Mouse (Mus musculus) monocyte, adult 2 months (primary cell): ENCODE measurements around the gene Irx5.
A peak's percentile ranks its signal among the peaks of the same experiment; 100 is the strongest.

Experiments used
- DNase-seq, 2 experiments: peaks; one replicate each; pipeline ENCODE4 v3.0.0; 2022; ENCODE audit warnings: low spot score in 2 of 2, low read depth in 1 of 2

Gene Irx5

DNA sequence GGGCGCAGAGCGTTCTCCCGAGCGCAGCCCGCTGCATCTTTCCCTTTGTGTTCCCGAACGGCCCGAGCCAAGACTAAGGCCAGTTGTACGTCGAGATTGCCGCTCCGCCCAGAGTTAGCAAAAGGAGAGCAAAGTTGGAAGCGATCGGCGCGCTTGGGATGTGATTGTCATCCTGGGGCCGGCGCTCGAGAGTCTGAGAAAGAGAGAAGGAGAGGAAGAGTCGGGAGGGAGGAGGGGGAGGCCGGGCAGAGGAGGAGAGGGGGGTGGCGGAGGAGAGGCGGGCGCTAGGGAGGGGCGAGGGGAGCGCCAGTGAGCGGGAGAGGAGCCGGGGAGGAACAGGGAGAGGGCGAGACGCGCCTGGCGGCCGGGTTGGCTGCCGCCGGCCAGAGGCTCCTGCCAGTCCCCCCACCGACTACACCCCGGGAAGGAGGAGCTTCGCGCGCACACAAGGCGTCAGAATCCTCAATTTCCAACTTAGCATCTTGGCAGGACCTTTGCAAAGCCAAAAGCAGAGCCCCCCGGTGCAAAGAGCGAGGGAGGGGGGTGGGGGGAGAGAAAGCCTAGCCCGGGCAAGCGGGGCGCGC, at the start of gene Irx5:
Irx5 (plus strand) TSS at position 228 of the 584 bp plus-strand sequence.
- DNase-seq = no peak

DNA sequence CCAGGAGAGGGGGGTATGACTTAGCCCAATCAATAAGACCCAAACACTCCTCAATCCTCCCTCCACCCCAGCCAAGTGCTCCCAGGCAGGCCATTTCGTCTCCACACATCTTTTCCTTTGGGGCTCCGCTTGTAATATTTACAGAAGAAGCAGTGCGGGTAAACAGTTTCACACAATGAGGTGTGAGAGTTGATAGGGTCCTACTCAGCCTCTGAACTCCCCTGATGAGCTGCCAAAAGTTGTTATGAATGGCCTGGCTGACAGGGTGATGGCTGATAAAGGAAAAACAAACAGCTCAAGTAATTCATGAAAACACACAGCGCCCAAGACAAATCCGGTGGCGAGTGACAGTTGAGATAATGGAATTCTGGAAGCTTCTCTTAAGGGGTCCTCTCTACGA, 45.2 kb upstream of the Irx5 start:
- DNase-seq = no peak

DNA sequence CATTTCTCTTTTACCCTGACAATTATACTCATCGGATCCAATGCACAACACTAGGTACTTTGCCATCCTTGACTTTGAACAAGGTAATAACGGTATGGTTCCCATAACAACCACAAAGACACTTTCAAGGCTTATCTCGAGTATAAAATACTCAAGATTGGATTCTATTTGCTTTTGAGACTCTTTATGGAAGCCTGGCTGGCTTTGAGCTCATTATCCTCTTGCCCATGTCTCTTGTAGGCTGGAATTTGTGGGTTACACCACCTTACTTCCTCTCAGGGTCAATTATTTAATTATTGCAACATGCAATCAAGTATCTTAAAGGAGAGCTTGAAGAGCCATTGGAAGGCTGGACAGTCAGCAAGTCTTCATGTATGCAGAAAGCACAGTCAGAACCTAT, 43.7 kb upstream of the Irx5 start:
- no peak for DNase-seq

DNA sequence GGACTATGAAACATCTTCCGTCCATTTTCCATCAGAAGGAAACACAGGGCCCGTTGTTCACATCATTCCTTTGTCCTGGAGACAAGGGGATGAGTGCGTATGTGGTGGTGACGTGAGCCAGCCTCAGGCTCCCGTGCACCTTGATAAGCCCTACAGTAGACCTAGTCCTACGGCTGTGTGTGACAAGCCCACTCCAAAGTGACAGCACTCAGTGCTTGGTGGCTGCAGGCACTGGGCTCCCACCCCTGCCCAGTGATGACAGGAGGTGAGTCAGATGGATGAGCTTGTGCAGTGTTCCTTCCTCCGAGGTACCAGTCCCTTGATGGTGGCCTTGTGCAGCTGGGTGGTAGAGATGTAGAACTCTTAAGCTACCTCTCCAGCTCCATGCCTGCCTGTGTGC, 33.7 kb upstream of the Irx5 start:
- no peak for DNase-seq

DNA sequence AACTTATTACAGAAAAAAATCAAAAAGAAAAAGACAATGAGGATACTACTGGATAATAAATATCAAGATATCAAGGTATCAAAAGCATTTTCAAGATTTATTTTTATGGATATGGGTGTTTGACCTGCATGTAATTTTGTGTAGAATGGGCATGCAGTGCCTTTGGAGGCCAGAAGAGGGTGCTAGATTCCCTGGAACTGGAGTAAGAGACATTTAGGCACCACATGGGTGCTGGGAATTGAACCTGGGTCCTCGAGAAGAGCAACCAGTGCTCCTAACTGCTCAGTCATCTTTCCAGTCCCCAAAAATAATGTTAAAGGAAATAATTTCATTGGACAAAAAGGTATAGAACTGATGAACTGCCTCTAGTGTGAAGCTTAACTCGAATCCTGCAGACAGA, 30.2 kb upstream of the Irx5 start:
- no peak for DNase-seq

DNA sequence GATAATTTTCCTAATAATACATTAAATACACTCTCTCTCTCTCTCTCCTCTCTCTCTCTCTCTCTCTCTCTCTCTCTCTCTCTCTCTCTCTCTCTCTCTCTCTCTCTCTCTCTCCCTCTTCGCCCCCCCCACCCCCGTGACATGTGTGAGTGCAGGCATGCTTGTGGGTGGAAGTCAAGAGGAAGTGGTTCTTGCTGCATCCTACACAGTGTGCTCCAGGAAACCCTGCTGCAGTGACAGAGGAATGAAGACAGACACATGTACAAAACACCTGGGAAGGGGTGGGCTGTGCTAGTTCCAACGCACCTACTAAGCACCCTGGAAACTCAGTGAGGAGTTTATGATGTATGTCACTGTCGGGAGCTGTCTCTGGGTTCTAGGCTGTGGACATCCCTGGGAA, 28.2 kb upstream of the Irx5 start:
- DNase-seq = no peak

DNA sequence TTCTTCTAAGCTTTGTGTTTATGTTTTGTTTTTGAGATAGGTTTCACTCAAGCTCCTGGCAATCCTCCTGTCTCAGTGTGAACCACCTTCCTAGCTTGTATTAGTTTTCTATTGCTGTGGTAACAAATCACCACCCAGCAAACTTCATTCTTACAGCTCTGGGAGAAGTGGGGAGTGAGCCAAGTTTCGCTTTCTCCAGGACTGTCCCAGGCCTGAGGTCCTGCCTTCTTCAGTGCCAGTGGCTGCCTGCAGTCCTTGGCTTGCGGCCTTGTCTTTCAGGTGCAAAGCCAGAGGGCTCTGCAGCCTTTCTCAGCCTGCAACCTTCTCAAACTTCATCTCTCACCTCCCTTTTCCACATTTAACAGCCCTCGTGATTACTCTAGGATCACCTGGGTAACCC, 25.6 kb upstream of the Irx5 start:
- DNase-seq = no peak

DNA sequence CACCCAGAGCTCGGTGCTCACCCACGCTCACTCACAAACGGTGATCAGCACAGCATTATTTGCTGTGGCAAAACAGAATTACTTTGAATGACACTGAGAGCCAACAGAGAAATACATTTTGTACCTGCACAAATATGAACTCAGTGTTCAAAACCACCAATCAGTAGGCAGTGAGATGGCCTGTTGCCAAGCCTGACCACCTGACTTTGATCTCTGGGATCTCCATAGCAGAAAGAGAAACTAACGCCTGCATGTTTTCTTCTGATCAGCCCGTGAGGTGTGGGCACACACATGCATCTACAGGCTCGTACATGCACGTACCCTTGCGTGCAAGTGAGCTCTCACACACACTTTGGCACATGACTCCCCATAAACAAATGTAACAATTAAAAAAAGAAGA, 24.0 kb upstream of the Irx5 start:
- DNase-seq = no peak

DNA sequence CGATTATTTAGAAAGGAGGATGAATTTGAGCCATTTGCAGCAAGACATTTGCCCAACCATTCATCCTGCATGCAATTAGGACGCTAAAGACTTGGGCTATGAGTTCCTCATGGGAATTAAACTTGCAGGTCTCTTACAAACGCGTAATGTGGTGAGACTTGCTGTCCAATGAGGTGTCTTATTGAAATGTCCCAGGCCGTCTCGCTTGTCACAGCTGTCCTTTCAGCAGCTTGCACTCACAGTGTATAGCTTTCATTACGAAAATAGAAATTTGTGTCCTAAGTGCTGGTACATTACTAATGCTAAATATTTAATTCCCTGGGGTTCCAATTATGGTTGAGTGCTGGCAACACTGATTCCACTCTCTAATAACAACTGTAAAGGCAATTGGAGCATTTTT, 22.3 kb upstream of the Irx5 start:
- no peak for DNase-seq

DNA sequence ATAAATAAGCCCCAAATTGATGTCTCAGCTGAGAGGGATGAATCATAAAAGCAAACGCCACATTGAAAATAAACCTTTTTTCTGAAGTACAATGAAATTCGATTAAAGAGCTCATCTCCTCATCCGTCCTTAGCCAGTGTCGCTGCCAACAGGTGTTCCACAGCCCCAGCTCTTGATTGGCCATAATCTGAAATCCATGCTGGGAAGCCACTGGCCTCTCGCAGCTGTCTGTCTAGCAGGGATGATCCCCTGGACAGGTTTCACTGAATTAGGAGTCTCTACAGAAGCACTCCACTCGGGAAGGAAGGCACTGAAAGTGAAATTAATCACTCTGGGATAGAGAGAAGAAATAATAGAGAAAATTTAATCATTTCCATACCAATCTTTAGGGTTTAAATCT, 21.4 kb upstream of the Irx5 start:
- no peak for DNase-seq

DNA sequence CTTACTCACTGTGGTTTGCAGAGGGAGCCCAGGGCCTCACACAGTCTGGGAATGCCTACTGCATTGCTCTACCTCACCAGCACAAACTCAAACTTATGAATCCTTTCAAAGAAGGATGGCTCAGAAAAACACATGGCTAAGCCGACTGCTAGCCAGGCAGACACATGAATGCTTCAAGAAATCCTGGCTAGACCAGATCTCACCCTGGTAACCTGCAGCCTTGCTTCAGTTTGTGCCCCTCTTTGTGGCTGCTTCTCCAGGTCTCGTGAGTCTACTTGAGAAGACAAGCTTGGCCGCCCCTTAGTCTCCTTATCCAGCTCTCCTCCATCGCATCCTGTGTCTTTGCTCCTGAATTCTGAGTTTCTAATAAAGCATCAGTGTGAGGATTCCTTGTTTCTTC, 13.9 kb upstream of the Irx5 start:
- no peak for DNase-seq

DNA sequence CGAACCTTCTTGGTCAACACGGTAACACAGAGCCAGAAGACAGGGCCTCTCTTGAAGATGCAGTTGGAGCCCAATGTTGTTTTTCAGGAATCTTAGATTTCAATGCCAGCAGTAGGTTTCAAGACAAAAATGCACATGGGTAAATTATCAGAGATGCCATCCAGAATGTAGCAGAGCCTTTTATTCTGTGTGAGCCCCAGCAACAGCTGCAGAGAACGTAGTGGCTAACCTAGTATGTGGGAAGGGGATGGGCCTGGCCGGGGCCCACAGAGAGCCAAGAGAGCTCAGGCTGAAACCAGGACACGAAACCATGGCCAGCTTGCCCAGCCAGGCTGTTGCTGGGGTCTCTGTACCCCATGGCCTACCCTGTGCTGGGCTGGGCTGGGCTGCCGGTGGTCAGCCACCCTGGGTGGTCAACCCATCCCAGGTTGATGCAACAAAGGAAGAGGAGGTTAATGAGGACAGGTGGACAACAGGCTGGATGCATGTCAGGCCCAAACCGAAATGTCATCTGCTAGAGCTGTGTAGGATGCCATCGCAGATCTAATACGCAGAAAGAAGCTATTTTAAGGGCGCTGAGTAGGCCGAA, 7.4 kb upstream of the Irx5 start:
- DNase-seq = no peak

DNA sequence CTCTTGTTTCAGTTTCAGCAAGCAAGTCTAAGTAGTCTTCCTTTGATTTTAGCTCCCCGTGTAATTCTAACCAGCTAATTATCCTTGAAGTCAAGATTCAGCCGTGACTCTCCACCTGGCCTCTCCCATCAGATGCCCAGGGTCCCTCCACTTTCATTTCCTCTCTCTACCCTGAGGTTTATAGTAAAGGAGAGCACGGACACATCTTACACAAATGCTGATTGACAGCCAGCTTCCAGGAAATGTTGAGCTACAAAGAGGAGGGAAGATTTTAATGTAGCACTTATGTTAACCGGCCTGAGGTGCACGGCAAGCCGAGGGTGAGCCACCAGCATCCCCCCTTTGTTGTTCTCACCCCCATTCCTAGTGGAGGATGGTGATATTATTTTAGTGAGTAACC, 4.0 kb upstream of the Irx5 start:
- no peak for DNase-seq

DNA sequence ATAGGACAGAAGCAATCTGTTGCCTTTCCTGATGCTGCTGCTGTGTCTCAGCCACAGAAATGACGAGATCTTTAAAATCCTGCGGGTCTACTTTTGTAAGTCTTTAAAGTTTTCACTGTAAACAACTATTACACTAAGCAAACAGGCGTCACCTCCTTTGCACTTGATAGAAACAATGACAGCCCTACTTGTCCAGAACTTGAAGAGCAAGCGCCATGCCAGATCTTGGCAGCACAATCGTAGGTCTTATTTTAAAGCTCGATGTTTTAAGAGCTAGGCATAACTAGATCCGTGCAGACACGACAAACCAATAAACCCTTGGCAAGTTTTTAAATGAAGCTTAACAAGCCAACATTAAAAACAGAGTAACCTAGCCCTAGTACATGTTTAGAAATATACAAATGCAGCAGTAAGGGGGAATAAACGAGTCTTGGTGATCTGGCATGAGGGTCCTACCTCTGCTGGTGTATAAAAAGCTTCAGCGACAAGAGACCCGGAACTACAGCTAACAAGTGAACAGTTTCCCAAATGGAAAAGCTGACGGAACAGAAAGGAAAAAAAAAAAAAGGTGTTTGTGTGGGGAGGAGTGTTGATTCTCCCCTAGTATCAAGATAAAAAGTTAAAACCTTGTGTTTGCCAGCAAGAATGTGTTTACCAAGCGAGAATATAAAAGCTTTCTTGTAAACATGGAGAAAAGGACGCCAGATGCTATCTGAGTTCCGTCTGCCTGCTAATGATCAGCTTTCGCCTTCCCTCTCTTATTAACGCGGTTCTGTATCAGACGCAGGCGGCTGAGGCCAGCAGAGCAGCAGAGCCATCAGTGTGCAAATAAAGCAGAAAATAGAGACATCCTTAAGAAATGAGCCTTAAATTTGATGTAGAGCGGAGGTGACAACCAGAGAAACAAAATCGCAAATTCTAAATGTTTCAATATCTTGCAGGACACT, 2.6 kb upstream of the Irx5 start:
- no peak for DNase-seq

DNA sequence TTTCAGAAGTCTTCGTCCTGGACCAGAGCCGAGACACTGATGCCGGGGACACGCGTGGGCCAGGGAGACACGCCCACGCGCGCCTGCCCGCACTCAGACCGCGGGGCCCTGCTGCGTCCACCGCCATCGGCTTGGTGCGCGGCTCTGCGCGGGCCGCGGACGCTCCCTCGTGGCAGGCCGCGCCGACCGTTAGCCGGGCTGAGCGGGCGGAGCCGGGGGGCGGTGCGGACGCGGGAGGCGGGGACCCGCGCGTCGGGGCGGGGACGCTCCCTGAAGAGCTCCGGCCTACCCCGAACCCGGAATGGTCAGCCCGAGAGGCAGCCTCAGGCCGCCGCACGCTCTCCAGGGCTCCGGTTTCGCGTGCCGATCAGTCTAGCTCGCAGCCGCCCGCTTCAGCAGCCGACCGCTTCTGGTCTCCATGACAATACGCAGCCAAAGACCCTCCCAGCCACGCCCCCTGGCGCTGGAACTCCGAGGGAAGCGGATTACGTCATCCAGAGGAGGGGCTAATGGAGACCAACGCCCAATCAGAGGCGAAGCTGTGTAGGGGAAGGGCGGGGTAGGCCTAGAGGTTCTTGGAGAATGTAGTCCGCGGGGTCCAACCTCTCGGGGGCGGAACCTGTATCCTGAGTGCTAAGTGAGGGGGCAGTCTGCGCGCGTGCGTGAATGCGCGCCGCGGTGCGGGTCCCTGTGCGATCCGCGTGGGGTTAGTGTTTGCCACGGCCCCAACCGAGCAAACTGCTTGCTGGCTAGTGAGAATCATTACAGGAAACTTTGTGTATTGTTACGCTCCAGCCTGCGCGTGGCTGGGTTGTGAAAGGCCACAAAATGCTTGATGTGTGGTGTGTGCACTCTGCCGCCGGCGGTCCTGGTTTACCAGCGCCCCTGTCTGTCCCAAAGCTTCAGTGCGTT, 1.5 kb upstream of the Irx5 start:
- peak; percentile 81 to 93 for DNase-seq

DNA sequence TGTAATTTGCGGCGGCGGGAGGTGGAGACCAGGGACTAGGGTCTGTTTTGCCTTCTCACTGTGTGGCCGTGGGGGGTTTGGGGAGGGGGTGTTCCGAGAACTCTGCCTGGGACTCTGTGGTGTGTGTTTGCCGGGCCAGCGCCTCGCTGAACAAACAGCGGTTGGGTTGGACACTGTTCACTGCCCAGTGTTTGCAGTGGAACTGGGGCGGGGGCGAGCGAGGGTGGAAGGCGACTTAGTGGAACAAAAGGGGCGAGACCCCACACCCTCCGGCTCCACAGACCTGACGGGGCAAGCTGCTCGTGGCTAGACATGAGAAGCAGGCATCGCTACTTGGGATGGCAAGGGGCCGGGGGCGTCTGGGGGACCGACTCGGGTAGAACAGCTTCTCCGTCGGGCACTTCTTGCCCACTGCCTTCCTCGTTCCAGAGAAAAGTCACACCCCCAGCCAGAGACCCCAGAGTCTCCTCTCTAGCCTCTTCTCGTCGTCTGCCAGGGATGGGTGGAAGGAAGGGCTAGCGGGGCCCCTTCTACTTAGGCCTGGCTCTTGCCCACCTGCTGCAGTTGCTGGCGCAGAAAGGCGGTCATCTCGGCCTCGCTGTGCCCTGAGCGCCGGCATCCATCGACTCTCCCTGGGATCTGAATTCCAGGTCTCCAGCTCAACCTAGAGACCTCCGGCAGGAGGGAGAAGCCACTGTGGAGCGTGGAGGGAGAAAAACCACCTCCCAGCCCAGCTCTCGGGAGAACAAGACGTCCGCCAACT, 631 bp upstream of the Irx5 start:
- no peak for DNase-seq

DNA sequence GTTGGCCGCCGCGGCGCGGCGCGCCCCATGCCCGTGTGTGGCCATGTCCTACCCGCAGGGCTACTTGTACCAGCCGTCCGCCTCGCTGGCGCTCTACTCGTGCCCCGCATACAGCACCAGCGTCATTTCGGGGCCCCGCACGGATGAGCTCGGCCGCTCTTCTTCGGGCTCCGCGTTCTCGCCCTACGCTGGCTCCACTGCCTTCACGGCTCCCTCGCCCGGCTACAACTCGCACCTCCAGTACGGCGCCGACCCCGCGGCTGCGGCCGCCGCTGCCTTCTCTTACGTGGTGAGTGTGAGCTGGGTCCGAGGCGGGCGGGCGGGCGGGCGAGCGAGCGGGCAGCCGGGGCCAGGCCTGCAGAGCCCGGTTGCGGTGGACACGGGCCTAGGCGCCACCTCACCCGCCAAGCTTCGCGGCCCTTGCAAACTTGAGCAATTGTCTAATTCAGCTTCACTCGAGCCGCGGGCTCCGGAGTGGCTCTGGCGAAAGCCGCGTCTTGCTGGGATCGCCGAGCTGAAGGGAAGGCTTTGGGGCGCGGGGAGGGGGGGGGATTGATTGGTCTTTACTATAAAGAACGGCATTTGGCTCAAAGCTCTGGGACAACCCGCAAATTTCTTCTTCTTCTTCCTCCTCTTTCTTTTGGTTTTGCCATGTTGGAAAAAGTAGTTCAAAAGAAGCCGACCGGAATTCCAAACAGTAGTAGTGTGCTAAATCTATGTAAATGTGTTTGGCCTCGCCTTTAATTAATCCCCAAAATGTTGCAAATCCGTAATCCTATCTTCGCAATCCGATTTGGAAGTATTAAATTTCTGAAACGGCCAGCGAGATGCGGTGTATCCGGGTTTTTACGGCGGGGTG, 945 bp downstream of the Irx5 start:
- DNase-seq = no peak

DNA sequence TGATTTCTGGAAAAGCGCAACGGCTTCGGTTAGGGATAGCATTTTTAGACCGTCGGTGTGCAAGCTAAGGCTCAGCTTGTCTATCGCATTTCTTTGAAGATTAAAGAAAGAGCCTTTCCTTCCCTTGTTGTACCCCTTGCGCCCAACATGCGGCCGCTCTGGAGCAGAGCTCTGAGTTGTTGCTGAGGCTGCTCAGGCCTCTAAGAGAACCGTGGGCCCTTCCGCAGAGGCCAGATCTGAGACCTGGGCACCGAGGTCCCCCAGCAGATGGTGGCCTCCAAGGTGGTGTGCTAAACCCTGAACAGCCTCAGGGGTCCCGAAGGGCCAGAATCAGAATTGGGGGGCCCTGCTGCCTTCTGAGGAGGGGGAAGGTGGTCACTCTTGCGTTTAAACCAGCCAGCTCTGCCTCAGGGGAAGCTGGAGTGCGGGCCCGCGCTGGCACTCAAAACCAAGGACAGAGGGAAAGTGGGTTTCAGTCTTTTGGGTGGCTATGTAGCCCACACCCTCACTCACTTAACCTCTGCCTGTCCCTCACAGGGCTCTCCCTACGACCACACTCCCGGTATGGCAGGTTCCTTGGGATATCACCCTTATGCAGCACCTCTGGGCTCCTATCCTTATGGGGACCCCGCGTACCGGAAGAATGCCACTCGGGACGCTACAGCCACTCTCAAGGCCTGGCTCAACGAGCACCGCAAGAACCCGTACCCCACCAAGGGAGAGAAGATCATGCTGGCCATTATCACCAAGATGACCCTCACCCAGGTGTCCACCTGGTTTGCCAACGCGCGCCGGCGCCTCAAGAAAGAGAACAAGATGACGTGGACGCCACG, 1.8 kb downstream of the Irx5 start:
- DNase-seq = no peak

DNA sequence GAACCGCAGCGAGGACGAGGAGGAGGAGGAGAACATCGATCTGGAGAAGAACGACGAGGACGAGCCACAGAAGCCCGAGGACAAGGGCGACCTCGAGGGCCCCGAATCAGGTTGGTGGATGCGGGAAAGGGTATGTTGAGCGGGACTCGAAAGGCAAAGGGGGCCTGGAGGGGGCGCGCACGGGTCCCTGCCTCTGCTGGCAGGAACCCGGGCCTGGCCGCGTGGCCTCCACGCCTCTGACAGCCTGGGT, 2.3 kb downstream of the Irx5 start:
- no peak for DNase-seq
